Mouse (Mus musculus): ENCODE data around the gene Sdk2. TPM values are rescaled to one million over a fixed set of nuclear protein-coding genes. Genes with fewer than 3 reads are reported as not detected.

Gene Sdk2
- polyA plus RNA-seq, 1 experiment from 2014 or later = 1.4 TPM

DNA sequence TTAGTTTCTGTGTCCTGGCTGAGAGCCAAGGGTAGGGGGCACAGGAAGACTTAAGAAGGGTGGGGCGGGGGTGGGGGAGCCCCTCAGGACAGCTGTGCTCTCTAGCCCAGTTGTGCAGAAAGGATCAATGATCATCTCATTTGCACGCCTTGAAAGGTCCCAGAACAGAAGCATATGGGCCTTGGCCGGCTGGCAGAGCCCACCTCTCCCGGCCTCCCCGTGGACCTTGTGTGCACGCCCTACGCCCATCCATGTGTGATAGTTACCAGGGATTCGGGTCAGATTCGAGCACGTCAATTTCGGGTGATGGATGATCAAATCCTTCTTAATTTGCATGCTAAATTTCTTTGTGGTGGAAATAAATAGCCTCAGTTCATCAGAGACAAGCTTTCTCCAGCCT, 136.7 kb downstream of the Sdk2 start:
- ATAC-seq (replicated peaks; ENCODE audit: insufficient number of reproducible peaks, insufficient read depth, low FRiP score, low read depth) = no peak
- H3K36me3 ChIP-seq = no peaks in the 10 kb centered on the region
- H3K4me1 ChIP-seq (replicated peaks) = no peaks in the 10 kb centered on the region
- H3K4me2 ChIP-seq = no peak overlapping the region
- no peaks in the 10 kb centered on the region for H3K27me3 ChIP-seq
- H3K9ac ChIP-seq = no peak overlapping the region
- WGBS = 80% methylated on average over 11 of the region's 11 CpGs
- no peak overlapping the region for H3K4me3 ChIP-seq
- no peak overlapping the region for H3K27ac ChIP-seq
- no peaks in the 10 kb centered on the region for H3K9me3 ChIP-seq (replicated peaks)

GRCm38 (mm10) chr11:113928831-113929230, 138.0 kb downstream of the Sdk2 start:
- no peak overlapping the region for H3K9ac ChIP-seq
- ATAC-seq (replicated peaks; ENCODE audit: insufficient number of reproducible peaks, insufficient read depth, low FRiP score, low read depth) = no peak
- no peaks in the 10 kb centered on the region for H3K36me3 ChIP-seq
- H3K27ac ChIP-seq = no peak overlapping the region
- no peaks in the 10 kb centered on the region for H3K4me1 ChIP-seq (replicated peaks)
- no peak overlapping the region for H3K4me2 ChIP-seq
- WGBS = 81% methylated on average over 2 of the region's 2 CpGs
- H3K4me3 ChIP-seq = no peak overlapping the region
- no peaks in the 10 kb centered on the region for H3K27me3 ChIP-seq
- H3K9me3 ChIP-seq (replicated peaks) = no peaks in the 10 kb centered on the region

DNA sequence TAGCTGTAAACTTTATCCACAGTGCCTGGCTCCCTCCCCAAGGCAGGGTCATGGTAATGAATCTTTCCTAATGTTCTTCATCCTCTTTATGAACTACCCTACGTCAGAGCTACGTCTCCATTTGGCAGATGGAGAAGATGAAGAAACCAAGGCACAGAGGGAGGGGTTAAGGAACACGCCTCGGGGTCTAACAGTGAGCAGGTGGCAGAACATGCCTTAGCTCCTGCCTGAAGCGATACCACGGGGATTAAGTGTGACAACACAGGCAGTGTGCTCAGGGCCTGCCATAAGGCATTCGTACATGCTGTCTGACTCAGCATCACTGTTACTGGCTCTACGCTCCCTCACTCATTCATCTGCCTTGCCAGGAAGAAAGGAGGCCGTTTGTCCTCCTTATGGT, 138.6 kb downstream of the Sdk2 start:
- Histone ChIP-seq H3K27me3 (no peaks in the 10 kb centered on the region), H3K4me3 (no peak overlapping the region), H3K9me3 (replicated peaks) (no peaks in the 10 kb centered on the region), H3K4me2 (no peak overlapping the region), H3K27ac (no peak overlapping the region), H3K36me3 (no peaks in the 10 kb centered on the region), H3K4me1 (replicated peaks) (no peaks in the 10 kb centered on the region), H3K9ac (no peak overlapping the region)
- ATAC-seq (replicated peaks; ENCODE audit: insufficient number of reproducible peaks, insufficient read depth, low FRiP score, low read depth) = no peak
- whole genome bisulfite sequencing = 80% methylated on average over 9 of the region's 9 CpGs

DNA sequence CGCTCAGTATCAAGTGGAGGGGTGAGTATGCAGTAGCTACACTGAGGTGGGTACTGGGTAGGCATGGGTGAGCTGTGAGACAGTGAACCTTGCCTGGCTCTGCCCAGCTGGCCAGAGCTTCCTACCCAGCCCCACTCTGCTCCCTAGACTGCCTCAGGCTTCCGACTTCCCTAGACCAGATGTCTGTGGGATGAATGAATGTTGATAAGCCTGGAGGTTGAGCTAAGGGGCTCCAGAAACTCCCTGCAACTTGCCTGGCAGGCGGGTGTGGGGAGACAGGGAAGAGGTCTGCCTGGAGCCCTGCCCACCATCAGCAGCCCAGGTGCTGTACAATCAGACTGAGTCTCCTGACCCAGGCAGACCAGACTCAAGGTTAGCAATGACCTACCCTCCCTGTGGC, 139.0 kb downstream of the Sdk2 start:
- Histone ChIP-seq H3K36me3 (no peaks in the 10 kb centered on the region), H3K9ac (no peak overlapping the region), H3K27ac (no peak overlapping the region), H3K4me3 (no peak overlapping the region), H3K9me3 (replicated peaks) (no peaks in the 10 kb centered on the region), H3K4me2 (no peak overlapping the region), H3K27me3 (no peaks in the 10 kb centered on the region), H3K4me1 (replicated peaks) (no peaks in the 10 kb centered on the region)
- ATAC-seq (replicated peaks; ENCODE audit: insufficient number of reproducible peaks, insufficient read depth, low FRiP score, low read depth) = no peak
- 44% methylated on average over 3 of the region's 3 CpGs for WGBS

DNA sequence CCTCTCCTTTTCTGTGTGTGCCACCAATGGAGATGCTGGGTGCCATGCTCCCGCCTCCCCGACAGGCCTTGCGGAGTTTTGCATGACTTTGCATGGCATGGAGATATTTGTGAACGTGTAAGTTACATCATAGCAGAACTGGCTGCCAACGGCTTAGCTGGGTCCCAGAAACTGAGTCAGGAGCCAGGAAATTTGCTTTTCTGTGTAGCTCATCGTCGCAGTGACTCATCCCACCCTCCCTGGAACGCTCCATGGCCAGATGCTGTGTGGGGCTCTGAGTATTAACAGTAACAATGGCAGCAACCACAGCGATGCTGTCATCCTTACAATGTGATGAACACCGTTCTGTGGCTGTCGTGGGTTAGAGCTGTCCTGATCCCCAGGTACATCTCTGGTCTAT, 139.6 kb downstream of the Sdk2 start:
- 77% methylated on average over 11 of the region's 11 CpGs for WGBS

GRCm38 (mm10) chr11:113923137-113923536, 143.7 kb downstream of the Sdk2 start:
- Histone ChIP-seq H3K4me3 (no peak overlapping the region), H3K4me1 (replicated peaks) (no peaks in the 10 kb centered on the region), H3K9me3 (replicated peaks) (no peaks in the 10 kb centered on the region), H3K9ac (no peak overlapping the region), H3K27me3 (no peaks in the 10 kb centered on the region), H3K36me3 (no peaks in the 10 kb centered on the region), H3K27ac (no peak overlapping the region), H3K4me2 (no peak overlapping the region)
- no peak for ATAC-seq (replicated peaks; ENCODE audit: insufficient number of reproducible peaks, insufficient read depth, low FRiP score, low read depth)
- 59% methylated on average over 5 of the region's 5 CpGs for WGBS

More for the DNA sequence above, 139.6 kb downstream of the Sdk2 start:
- no peak overlapping the region for H3K4me2 ChIP-seq
- no peaks in the 10 kb centered on the region for H3K4me1 ChIP-seq (replicated peaks)
- H3K36me3 ChIP-seq = no peaks in the 10 kb centered on the region
- H3K27me3 ChIP-seq = no peaks in the 10 kb centered on the region
- no peak overlapping the region for H3K27ac ChIP-seq
- H3K9me3 ChIP-seq (replicated peaks) = no peaks in the 10 kb centered on the region
- ATAC-seq (replicated peaks; ENCODE audit: insufficient number of reproducible peaks, insufficient read depth, low FRiP score, low read depth) = no peak
- H3K4me3 ChIP-seq = no peak overlapping the region
- H3K9ac ChIP-seq = no peak overlapping the region

DNA sequence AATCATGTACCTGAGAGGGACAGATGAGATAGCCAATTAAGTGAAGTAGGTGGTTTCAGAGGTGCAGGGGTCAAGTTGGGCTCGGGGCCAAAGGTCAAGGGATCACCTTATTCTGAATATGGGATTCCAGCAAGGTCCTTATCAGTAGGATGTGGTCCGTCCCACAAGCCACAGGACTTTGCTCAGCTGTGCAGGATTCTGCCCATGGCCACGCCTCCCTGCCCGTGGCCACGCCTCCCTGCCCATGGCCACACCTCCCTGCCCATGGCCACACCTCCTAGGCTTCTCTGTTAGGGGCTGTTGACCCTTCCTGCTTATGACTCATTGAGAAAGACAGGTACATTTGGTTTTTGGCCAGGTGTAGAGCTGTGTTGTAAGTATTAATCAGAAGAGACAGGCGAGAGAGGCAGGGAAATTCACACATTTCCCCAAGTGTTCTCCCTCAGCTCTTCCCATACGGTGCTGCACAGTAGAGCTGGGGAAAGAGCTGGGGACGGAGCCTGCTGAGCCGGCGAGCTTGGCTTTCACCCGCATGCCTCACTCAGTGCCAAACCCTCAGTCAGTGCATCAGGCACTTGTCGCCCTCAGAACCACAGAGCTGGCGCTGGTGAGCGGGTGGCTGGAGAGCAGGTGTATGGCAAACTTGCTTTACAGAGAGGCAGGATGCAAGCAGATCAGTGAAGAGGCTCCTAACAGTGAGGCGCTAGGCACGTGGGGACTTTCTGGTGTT, 163.6 kb downstream of the Sdk2 start:
- Histone ChIP-seq H3K4me3 (no peak overlapping the region), H3K9me3 (replicated peaks) (no peaks in the 10 kb centered on the region), H3K27me3 (0 out of 2 replicates have a peak, but pooled peaks cover 4% of the 10 kb centered on the region), H3K9ac (no peak overlapping the region), H3K4me2 (no peak overlapping the region), H3K36me3 (no peaks in the 10 kb centered on the region), H3K4me1 (replicated peaks) (peaks cover 3% of the 10 kb centered on the region; the same call in 1 of the 2 replicates), H3K27ac (no peak overlapping the region)
- 71% methylated on average over 16 of the region's 16 CpGs for WGBS
- no peak; the same call in 1 of the 2 replicates for ATAC-seq (replicated peaks; ENCODE audit: insufficient number of reproducible peaks, insufficient read depth, low FRiP score, low read depth)

DNA sequence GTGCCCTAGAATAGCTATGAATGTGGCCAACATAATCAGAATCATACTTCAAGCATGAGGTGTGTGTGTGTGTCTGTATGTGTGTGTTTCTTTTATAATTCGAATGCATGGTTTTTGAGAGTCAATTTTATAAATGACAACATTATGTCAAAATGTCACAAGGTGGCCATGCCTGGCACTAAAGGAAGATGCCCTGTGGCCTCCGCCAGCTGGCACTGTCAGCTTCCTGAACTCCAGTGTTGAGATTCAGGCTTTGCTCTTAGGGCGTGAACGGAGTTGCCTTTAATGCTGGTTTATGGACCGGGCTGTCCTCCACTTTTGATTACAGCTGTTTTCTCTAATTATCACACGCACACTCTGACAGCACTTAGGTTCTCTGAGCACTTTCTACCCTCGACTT, 164.9 kb downstream of the Sdk2 start:
- no peak overlapping the region for H3K4me3 ChIP-seq
- peaks cover 3% of the 10 kb centered on the region; the same call in 1 of the 2 replicates for H3K4me1 ChIP-seq (replicated peaks)
- 84% methylated on average over 7 of the region's 7 CpGs for WGBS
- no peak overlapping the region for H3K4me2 ChIP-seq
- no peaks in the 10 kb centered on the region for H3K9me3 ChIP-seq (replicated peaks)
- no peak overlapping the region for H3K9ac ChIP-seq
- ATAC-seq (replicated peaks; ENCODE audit: insufficient number of reproducible peaks, insufficient read depth, low FRiP score, low read depth) = no peak
- H3K27ac ChIP-seq = no peak overlapping the region
- H3K27me3 ChIP-seq = 0 out of 2 replicates have a peak, but pooled peaks cover 4% of the 10 kb centered on the region
- no peaks in the 10 kb centered on the region for H3K36me3 ChIP-seq

DNA sequence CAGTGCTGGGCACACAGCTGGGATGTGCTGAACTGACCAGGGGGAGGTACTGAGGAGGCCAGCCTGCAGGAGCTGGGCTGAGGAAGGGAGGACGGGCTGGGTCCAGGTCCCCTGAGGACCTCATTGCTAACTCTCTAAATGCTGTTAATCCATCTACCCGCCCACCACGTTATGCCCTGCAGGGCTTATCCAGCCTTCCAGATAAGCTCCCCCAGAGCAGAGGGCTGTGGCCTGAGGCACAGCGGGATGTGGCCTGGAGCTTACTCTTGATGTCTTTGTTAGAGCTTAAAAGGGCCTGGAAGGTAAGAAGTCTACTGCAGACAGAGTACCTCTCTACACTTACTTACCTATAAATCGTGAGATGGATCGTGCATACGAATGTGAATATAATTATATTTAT, 168.2 kb downstream of the Sdk2 start:
- 36% methylated on average over 7 of the region's 7 CpGs for WGBS
- Histone ChIP-seq H3K4me2 (no peak overlapping the region), H3K9me3 (replicated peaks) (no peaks in the 10 kb centered on the region), H3K27ac (no peak overlapping the region), H3K27me3 (0 out of 2 replicates have a peak, but pooled peaks cover 4% of the 10 kb centered on the region), H3K4me3 (no peak overlapping the region), H3K9ac (no peak overlapping the region), H3K4me1 (replicated peaks) (peaks cover 3% of the 10 kb centered on the region; the same call in 1 of the 2 replicates), H3K36me3 (no peaks in the 10 kb centered on the region)
- no peak for ATAC-seq (replicated peaks; ENCODE audit: insufficient number of reproducible peaks, insufficient read depth, low FRiP score, low read depth)

DNA sequence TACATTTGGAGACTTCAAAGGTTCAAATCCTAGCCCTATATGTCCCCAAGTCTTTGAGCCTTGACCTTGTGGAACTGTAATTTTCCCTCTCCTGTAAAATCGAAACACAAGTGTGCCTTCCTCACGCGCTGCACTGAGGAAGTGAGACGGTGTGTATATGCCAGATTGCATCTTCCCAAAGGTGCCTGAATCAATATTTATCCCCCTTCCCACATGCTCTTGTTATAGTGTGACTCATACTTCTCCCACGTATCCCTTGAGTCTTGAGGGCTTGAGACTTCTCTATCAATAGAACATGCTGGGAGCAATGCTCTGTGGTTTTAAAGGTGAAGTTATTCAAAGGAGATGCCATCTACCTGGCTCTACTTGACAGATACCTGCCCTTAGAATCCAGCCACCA, 170.8 kb downstream of the Sdk2 start:
- no peak overlapping the region for H3K9ac ChIP-seq
- ATAC-seq (replicated peaks; ENCODE audit: insufficient number of reproducible peaks, insufficient read depth, low FRiP score, low read depth) = no peak
- no peak overlapping the region for H3K27ac ChIP-seq
- no peaks in the 10 kb centered on the region for H3K36me3 ChIP-seq
- no peaks in the 10 kb centered on the region for H3K9me3 ChIP-seq (replicated peaks)
- H3K4me3 ChIP-seq = no peak overlapping the region
- no peak overlapping the region for H3K4me2 ChIP-seq
- 76% methylated on average over 5 of the region's 5 CpGs for WGBS
- peaks cover 3% of the 10 kb centered on the region; the same call in 1 of the 2 replicates for H3K4me1 ChIP-seq (replicated peaks)
- H3K27me3 ChIP-seq = no peaks in the 10 kb centered on the region

- WGBS = 81% methylated on average over 6 of the region's 6 CpGs
- Histone ChIP-seq H3K4me2 (no peak overlapping the region), H3K27ac (no peak overlapping the region), H3K4me1 (replicated peaks) (no peaks in the 10 kb centered on the region), H3K9me3 (replicated peaks) (no peaks in the 10 kb centered on the region), H3K36me3 (no peaks in the 10 kb centered on the region), H3K9ac (no peak overlapping the region), H3K27me3 (no peaks in the 10 kb centered on the region), H3K4me3 (no peak overlapping the region)
- ATAC-seq (replicated peaks; ENCODE audit: insufficient number of reproducible peaks, insufficient read depth, low FRiP score, low read depth) = no peak
Observed at GRCm38 (mm10) chr11:113892924-113893323, 173.9 kb downstream of the Sdk2 start.

- Histone ChIP-seq H3K27me3 (no peaks in the 10 kb centered on the region), H3K4me3 (no peak overlapping the region), H3K27ac (no peak overlapping the region), H3K9me3 (replicated peaks) (no peaks in the 10 kb centered on the region), H3K4me1 (replicated peaks) (no peaks in the 10 kb centered on the region), H3K4me2 (no peak overlapping the region), H3K9ac (no peak overlapping the region), H3K36me3 (no peaks in the 10 kb centered on the region)
- 60% methylated on average over 6 of the region's 6 CpGs for WGBS
- ATAC-seq (replicated peaks; ENCODE audit: insufficient number of reproducible peaks, insufficient read depth, low FRiP score, low read depth) = no peak
Observed at GRCm38 (mm10) chr11:113892067-113892466, 174.8 kb downstream of the Sdk2 start.

Data from heart, embryonic 15.5 days (tissue).